Mouse (Mus musculus): Measurements from ENCODE around the gene 1700056E22Rik.

1700056E22Rik gene

DNA sequence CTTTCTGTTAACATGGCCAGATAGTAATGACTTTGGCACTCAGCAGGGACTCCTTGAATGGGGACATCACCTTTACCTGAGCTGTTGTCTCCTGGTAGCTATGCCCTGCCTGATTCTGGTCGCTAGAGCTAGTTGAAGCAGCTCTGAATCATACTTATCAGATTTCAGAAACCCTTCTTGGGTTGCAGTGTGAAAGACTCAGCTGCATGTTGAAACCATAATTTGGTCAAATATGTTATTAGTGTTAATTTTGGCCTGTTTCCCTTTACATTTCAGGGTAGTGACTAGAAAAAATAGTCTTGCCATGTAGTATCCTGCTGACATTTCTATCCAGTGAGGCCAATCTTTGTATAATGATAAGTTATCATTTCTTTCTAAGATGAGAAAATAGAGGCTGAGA lies 17.2 kb upstream of the 1700056E22Rik start:
- DNase-seq, result no peak

DNA sequence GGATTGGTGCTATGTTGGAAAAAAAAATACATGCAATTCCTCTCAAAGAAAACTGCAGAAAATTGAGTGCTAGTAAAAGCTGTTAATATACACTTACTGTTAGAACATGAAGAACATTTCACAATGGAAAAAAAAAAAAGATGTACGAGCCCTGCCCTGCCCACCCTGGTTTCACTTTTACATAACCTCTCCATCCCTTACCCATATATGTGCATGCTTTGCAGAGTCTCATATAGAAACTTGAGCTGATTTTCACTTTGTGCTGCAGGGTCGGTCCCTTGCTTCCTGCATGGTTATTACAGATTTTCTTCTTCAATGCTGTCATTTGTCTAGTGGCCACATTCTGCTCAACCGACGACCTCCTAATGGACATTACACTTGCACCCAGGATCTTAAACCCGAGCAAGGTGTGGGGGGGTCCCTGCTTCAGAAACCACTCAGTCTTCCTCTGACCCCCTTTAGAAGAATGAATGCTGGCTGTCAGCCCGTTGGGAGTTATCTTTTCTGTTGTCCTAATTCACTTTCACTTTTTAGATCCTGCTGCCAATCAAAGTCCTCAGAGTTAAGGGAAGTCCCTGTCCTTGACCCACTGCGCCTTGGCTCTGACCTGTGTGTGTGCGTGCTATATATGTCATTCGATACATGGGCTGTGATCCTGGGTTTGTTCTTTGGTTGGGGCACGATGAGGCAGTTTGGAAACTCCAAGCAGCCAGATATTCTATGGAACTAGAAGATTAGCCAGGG lies 14.7 kb upstream of the 1700056E22Rik start:
- DNase-seq, result no peak

DNA sequence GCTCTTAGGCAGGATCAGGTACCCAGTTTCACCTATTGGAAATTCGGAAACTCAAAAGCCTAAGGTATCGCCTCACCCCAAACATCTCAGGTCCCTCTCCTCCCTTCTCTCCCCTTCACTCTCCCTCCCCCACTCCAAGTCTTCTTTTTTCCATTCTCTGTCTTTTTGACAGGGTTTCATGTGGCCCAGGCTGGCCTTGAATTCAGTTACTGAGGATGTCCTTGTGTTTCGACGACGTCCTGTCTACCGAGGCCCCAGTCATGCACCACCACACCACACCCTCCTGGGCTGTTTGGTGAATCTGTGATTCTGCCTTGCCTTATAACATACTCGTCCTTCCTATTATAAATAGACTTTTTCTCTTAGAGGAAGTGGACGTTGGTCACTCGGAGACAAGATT lies 13.7 kb upstream of the 1700056E22Rik start:
- DNase-seq, result no peak

DNA sequence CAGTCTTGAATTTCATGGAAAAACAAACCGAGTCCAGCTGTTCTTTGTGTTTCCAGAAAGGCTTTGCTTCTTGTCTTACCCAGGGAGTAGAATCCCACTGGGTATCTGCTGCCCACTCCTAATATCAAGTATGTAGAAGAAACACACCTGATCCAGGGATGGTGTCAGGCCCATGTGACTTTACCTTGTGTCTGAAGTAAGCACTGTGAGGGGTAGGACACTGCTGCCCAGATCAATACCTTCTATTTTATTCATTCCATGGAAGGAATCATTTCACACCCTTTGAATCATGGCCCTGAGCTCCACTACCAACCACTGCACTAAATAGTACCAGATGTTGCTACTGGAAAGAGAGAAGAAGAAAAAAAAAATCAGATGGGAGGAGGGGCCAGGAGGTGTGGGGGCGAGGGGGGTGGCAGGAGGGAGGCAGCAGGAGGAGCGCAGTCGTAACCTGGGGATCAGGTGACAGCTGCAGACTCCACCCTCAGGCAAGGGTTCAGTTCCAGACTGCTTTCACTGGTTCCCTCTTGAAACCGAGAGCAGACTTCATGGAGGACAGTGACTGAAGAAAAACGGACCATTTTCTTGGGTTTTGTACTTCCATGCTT lies 12.1 kb upstream of the 1700056E22Rik start:
- DNase-seq, result no peak

DNA sequence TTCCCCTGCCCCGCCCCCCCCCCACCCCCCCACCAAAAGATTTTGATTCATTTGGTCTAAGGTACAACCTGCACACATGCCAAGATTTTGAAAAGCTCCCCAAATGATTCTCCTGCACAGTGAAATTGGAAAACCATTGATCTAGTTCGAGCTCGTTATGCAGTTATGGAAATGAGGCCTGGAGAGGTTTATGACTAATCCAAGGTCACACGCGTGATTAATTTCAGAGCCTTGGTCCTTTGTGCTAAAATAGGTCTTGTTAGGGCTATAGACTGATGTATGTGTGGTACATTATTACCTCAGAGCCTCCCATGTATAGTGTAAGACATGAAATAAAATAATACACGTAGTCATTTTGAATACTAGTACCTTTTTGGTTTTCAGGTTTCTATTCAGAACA lies 9.3 kb upstream of the 1700056E22Rik start:
- no peak for DNase-seq

DNA sequence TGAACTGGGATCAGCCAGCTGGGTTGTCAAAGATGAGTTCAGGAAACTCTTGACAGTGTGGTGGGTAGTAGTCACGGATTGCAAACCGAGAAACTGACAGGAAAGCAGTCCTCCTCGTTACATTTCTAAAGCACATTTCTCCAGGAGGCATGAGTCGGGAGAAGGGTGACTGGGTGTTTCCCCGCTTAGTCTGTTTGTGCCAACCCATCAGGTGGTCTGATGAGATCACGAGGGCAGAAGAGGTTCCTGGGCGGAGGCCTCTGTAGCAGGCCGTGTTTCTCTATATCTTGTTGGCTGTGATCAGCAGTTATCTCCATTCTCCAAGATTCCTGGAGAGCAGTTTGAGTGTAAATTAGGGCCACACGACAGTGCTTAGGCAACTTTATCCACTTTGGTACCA lies 8.6 kb upstream of the 1700056E22Rik start:
- DNase-seq, result no peak

DNA sequence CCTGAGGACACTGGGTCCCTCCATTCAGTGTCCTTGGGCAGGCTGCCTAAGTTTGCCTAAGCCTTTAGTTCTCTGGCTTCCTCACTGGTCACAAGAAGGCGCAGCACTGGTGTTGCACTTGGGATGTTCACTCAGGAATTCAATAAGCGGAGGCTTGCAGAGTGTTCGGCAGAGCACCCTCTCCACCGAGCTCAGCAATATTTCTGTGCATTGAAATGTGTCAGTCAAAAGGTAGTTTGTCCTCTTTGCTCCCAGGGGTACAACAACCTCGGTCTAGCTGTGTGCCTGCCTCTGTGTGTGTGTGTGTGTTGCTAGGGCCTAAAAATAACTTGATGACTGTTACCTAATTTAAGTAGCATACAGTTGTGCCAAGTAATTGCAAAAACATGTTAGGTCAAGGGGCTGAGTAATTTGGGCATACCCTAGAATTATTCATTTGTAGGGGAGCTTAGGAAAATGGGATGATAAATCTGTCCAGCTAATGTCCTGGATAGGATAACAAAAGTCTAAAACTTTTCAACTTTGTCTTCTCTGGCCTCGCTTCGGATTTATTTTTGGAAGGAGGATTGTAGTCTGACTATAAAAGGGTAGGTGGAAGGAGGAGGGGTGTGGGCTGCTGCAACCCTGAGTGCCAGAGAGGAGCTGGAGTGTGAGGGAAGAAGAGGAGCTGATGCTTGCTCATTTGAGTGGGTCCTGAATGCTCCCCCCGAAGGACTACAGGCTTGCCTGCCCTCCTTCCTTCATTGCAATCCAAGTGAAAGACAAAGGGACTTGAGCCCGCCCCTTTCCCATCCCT lies 7.9 kb upstream of the 1700056E22Rik start:
- peak in 1 of 2 experiments; percentile 15 for DNase-seq

DNA sequence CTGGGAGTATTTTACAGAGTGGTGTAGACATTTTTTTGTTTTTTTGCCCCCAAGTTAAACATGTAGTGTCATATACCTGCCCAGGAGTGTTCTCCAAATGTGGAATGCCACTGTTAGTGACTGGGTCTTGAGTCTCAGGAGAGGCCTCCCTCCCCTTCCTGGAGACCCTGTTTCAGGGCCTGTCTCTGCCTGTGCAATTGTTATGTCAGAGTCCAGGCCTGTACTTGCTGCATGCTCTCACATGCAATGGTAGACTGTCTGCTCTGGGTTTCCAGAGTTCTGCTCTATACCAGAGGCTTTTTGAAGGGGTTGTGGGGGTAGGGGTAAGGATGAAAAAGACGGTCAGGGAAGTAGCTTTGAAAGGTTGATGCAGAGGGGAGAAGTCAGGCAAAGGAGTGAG lies 6.8 kb upstream of the 1700056E22Rik start:
- no peak for DNase-seq

DNA sequence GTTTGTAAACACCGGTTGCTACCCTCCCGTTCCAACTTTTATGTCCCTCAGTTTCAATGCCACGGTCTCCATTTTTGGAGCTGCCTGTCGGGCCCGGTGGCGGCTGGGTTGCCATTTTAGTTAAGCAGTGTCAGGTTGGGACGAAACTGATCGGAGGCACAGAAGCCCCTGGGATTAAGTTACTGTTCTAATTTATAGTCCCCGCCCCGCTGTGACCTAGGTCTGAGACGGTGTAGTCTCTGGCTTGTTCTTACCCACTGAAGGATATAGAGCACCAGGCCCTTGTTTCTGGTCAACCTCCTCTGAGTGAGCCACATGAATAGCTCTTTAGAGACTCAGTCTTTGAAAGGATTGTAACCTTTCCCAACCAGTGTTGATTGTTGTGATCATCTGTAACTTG lies 6.1 kb upstream of the 1700056E22Rik start:
- no peak for DNase-seq

DNA sequence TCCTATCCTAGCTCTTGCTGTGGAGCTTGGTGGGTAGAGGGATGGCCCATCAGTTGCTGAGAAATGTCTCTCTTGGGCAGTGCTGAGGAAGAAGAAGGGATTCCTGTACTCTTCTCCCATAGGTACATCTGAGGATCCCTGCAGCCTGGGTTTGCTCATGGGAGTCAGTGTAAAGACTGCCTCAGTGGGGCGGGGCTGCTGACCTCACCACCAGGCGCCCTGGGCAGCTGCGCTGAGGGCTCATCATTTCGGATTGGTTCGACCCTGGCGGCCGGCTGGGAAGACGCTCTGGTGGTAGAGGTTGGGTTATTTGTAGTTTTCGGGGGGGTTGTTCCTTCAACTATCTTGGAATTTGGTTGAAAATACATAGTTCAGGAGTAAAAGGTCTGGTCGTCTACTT lies 5.2 kb upstream of the 1700056E22Rik start:
- no peak for DNase-seq

DNA sequence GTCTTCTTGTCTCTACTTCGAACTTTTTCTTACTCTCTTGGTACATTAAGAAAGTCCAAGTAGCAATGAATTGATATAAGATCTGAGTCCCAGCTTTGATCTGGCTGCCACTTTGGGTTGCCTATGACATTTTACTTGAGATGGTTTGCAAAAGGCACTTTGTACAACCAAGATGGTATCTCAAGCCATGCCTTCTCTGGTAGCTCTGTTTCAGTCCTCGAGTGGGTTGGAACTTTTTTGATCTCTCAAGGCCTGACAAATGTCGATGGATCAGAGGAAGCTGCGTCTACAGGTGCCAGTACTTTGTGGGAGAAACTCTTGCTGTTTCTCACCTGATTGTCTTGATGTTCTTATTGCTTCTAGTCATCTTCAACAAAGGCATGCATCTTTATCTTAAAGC lies 3.7 kb upstream of the 1700056E22Rik start:
- DNase-seq, result no peak

DNA sequence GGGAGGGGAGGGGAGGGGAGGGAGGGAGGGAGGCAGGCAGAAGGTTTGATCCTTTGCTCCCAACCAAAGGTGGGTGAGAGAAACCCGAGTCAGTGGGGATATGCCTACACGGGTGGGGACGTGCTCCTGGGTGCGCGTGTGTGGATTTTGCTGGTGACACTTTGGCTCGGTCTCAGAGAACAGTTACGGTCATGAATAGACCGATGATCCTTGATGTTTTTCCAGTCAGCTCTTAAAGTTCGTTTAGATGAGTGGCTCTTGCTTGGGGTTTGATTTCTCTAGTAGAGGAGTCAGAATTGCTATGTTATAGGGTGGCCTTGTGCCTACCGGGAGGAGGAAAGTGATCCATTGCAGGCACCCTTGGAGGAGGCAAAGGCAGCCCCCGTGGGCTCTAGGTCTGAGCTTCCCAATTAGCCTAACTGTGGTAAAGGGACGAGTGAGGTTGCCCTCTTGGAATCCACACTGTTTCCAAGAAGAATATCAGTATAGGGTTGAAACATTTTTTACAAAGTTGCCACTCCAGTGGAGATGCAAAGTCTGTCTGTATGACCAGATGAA lies 1.3 kb upstream of the 1700056E22Rik start:
- DNase-seq, result no peak

DNA sequence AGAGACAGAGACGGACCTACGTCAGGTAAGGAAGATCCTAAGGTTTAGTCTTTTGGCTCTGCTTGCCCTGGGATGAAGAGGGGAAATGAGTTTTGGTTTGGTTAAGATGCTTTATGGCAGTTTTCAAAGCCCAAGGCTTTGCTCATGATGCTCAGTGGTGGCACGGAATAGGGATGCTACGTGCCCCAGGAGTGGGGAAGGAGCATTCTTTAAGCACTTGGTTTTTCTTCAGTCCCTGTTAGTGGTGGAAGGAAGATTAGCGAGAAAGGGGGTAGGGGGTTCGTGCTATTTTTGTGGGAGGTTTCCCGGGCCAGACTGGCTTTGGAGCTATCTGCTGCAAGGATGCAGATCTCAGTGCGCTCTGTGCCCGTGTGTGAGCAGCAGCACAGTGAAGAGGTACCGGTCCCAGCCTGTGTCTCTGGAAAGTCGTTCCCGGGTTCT lies 660 bp upstream of the 1700056E22Rik start:
- DNase-seq, result peak in 1 of 2 experiments; percentile 16

DNA sequence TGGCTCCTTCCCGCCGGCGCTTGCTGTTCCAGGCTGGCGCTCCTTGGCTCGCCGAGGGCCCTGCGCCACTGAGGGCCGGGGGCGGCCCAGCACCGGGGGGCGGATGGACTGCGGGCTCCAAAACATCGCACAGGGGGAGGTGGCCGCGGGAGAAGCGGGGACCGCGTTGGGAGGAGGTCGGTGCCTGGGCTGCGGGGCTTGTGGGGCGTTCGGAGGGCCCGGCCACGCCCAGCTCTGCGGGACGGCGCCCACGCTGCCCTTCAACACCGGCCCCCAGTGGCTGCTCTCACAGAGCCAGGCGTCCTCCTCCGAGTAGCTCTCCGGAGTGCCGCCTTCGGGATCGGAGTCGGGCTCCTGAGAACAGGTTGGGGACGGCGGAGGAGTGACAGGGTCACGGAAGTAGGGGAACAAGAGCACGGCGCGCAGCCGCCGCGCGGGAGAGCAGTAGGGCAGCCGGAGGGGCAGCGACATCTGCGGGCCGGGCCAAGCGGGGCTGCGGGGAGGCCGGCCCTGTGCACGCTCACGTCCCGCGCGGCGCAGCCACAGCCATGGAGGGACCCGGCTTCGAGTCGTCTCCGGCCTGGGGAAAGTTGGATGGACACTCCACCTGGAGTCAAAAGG lies 601 bp downstream of the 1700056E22Rik start:
- peak; percentile 53 to 77 for DNase-seq

DNA sequence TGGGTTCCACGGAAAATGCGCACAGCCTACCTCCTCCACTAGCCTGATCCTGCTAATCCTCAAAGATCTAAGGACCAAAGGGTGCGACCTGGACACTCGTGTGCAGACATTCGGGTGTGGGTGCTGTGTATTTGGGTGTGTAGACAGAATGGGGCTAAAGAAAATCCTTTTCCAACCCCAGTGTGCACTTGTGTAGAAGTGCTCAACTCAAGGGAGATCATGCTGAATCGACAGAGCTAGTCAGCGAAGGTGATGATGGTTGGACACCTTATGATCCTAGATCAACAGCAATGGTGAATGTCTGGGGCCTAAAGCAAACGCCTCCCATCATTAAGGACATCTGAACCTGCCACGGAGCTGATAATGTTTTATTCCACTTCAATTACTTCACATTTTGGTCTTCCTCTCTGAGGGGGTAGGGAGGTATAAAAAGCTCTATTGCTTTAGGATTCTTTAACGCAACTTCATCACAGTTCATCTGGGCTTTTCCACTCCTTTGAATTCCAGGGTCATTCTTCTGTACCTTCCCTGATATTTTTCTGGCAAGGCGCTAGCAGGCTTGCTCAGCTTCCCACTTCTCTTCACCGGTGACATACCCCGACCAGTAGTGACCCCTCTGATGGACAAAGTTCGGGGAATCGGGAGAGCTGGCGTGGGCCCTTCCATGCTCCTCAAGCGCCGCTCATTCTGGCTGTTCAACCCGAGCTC lies 1.3 kb downstream of the 1700056E22Rik start:
- no peak for DNase-seq

DNA sequence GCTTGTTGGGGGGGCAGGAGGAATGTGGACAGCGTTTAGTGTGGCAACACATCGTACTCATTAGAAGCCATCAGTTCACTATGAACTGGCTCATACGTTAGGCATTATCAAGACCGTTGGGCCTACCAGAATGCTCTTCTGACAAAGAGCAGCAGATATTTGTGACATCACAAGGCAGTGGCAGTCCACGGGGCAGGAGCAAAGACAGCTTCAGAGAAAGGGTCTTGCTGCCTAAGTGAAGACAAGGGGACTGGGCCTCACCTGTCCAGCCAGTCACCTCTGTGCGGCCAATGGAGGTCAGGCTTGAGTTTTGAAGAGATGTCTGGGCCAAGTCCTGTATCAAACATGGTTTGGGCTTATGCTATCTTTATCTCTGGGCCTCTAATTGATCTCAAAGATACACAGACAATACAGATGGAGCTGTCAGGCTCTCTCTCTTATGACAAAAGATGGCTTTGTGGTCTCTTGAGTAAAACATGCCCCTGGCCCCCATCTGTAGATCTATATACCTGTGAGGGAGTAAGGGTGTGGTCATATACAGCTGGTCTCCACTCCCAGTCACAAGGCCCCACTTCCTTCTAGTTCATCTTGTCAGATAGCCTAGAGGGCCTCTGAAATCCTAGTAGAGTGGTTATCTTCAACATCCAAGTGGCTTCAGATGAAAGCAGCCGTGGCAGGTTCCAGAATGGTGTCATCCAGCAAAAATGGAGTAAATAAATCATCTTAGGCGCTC lies 3.9 kb downstream of the 1700056E22Rik start:
- no peak for DNase-seq

DNA sequence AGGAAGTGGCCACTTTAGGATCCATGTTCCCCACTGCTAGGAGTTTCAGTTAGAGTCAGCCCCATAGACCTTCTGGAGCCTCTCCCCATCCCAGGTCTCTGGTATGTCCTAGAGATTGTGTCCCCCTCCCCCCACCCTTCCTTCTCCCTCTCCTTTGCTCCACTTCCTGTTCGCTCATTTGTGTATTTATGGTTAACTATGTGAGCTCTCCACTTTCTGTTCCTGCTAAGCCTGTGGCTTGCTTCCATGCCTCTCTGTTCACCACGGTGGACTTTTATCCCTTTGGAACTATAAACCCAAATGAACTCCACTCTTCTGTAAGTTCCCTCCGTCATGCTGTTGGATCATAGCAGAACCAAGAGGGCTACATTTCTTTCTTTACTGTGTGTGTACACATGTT lies 7.1 kb downstream of the 1700056E22Rik start:
- DNase-seq, result no peak

DNA sequence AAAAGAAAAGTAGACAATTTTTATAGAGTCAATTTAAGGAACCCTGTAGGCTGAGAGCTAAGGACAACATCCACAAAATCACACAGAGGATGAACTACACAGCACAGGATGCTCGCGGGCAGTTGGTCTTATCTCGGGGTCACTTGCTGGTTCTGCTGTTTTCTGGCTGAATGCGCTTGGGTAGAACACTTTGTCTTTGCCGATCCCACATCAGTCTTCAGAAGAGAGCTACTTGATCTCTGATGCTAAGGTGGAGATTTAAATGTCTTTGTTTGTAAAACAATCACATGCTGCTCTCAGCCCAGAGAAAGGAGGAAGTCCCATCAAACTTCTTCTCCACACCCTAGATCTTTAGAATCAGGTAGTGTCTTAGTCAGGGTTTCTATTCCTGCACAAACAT lies 9.0 kb downstream of the 1700056E22Rik start:
- no peak for DNase-seq

DNA sequence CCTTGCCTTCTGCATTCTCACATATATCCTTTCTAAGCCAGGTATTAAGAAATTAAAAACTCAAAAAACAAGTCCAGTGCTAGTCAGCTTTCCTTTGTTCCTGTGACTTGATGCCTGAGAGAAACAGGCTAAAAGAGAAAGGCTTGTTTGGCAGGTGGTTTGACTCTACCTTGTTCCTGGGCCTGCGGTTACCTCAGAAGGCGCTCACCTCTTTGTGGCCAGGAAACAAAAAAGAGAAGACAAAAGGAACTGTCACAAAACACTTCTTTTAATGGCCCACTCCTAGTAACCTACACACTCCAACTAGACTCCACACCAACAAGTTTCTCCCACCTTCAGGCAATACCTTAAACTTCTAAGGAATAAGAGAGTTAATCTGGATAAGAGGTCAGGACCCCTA lies 9.5 kb downstream of the 1700056E22Rik start:
- no peak for DNase-seq

DNA sequence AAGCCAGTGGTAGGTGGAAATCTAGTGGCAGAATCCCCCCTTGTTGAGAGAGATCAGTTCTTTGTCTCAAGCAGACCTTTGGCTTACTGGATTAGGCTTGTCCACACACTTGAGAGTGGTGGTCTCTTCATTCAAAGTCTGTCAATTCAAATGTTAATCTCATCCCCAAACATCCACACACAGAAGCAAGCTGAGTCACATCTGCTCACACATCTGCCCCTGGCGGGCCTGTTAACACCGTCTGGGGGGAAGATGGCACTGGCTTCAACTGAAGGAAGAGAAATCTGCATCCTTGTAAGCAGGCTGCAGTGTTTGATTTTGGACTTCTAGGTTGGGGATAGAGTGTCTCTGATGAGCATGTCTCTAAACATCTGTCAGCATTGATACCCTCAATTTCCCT lies 10.1 kb downstream of the 1700056E22Rik start:
- DNase-seq, result no peak

DNA sequence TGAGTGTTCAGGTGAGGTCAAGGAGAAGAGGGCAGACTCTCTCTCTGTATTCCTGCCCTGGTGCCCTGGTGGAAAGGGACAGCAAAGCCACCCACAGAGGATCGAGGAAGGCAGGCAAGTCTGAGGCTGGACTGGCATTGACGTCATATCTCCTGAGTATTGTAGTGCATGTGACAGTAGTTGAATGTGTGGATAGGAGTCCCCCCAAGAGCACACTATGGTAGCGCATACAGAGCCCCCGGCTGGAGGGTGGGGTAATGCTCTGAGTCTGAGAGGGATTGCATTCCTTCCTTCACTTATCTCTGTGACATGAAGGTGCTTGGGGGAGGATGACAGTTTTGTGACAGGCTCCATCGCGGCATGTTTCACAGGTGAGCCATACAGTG lies 14.4 kb downstream of the 1700056E22Rik start:
- no peak for DNase-seq
